Mouse (Mus musculus): ENCODE measurements around the gene Xirp1.

DNA sequence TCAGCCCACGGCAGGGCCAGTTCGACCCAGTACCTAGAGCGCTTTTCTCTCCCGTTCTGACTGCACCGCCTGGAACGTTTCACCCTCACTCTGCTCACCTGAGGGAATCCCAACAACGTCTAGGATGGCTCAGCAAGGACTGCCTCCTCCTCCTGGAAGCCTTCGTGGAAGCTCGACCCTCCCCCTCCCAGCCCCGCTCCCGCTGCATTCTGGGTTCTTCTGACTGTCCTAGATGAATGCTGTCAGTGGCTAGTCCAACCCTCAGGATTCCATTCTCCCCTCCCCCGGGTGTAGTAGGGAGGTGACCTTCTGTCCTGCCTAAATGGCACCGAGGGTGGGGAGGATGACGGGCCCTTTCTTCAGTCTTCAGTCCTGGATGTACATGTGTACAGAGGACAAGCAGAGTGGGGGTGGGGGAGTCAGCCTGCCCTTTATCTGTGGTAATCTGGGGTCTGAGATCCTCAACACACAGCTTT lies 38.8 kb downstream of the Xirp1 start, which contains the start of gene Csrnp1:
- no peak for TF ChIP-seq CTCF (IDR thresholded peaks at IDR 0.05; ENCODE audit: control insufficient read depth, insufficient read depth, insufficient read length)
- no peak for TF ChIP-seq MYOD1 (IDR thresholded peaks at IDR 0.05; ENCODE audit: control insufficient read depth, insufficient read length, low read depth)
- no peak for TF ChIP-seq MAX (IDR thresholded peaks at IDR 0.05)
- no peak for TF ChIP-seq FOSL1 (IDR thresholded peaks at IDR 0.05; ENCODE audit: insufficient read depth, low read length, poor library complexity, severe bottlenecking)
- TF ChIP-seq USF1 (IDR thresholded peaks at IDR 0.05; ENCODE audit: low read depth), result no peak
- TF ChIP-seq MYOG (IDR thresholded peaks at IDR 0.05; ENCODE audit: control insufficient read depth, extremely low read depth, insufficient read length), result no peak
- no peak for TF ChIP-seq CEBPB (IDR thresholded peaks at IDR 0.05; ENCODE audit: low read depth)
